In the genomic region with DNA sequence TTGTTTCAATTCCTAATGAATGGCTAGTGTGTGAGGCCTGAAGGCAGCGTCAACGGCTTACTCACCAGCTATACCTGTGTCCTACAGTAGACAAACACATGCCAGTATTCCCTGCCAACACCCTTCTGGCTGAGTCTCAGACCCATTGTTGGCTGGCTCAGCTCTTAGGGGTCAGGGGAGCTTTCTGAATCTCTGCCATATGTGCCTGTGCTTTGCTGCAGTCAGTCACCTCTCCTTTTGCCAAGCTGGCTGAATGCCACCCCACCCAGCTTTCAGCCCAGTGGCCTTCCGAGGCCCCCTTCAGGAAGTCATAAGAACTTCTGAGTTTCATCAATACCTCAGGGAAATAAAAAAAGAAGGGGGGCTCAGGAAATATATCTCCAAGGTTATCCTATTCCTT, we compare ENCODE assay signal across 10 mouse cellular contexts.
A peak's percentile ranks its signal among the peaks of the same experiment; 100 is the strongest.
DNase-seq lines count a peak whose midpoint lies in the region; ATAC-seq lines count a peak whose summit lies in the region.
"Had no signal": no experiment of that assay in that cellular context is flagged by ENCODE, and none has a peak within 500 bp of the region (broad histone marks: within the 10 kb centered on the region; RNA-seq: fewer than 3 reads in every experiment).

No protein-coding gene starts in this region.

- H3K9me3 ChIP-seq in embryonic facial prominence, embryonic 15.5 days (replicated peaks): no peaks in the 10 kb centered on the region
- H3K9me3 ChIP-seq in embryonic facial prominence, embryonic 10.5 days: no peaks in the 10 kb centered on the region

- H3K36me3 ChIP-seq in embryonic facial prominence, embryonic 15.5 days: no peaks in the 10 kb centered on the region
- H3K36me3 ChIP-seq in embryonic facial prominence, embryonic 10.5 days (replicated peaks): no peaks in the 10 kb centered on the region

- ATAC-seq in embryonic facial prominence, embryonic 15.5 days (ENCODE audit: insufficient number of reproducible peaks, low FRiP score, low TSS enrichment, low read depth): 0 out of 2 replicates have a peak, but pooled peaks have one; percentile 15

- no peak for DNase-seq in embryonic facial prominence, embryonic 10.5 days (ENCODE audit: low spot score)
- DNase-seq in layer of hippocampus, postnatal 10 days (ENCODE audit: low spot score in 2 of 2): peak; percentile 30 to 55
- no peak for DNase-seq in layer of hippocampus, adult 9-11 months
- peak; percentile 3 for DNase-seq in adrenal gland, adult 8-10 months
- DNase-seq in cerebellum, adult 9-10 months: peak; percentile 94
- no peak for DNase-seq in thymus, postnatal 25 days
- no peak for DNase-seq in kidney, postnatal 25 days
- DNase-seq: kidney, adult 9 months; lung, adult 18-20 months had no signal

- H3K4me3 ChIP-seq in embryonic facial prominence, embryonic 15.5 days (replicated peaks): no peak overlapping the region
- H3K4me3 ChIP-seq in embryonic facial prominence, embryonic 10.5 days: no peak overlapping the region

- no peak overlapping the region for H3K4me2 ChIP-seq in embryonic facial prominence, embryonic 15.5 days (replicated peaks)

- no peak overlapping the region for H3K27ac ChIP-seq in embryonic facial prominence, embryonic 15.5 days (replicated peaks)
- H3K27ac ChIP-seq in embryonic facial prominence, embryonic 10.5 days (replicated peaks): no peak overlapping the region

- H3K4me1 ChIP-seq in embryonic facial prominence, embryonic 15.5 days: no peaks in the 10 kb centered on the region
- H3K4me1 ChIP-seq in embryonic facial prominence, embryonic 10.5 days: no peaks in the 10 kb centered on the region

- H3K9ac ChIP-seq in embryonic facial prominence, embryonic 15.5 days: no peak overlapping the region

- 85% methylated on average over 3 of the region's 3 CpGs for WGBS in embryonic facial prominence, embryonic 15.5 days
- WGBS in embryonic facial prominence, embryonic 10.5 days: 91% methylated on average over 3 of the region's 3 CpGs

- H3K27me3 ChIP-seq in embryonic facial prominence, embryonic 15.5 days: no peaks in the 10 kb centered on the region
- no peaks in the 10 kb centered on the region for H3K27me3 ChIP-seq in embryonic facial prominence, embryonic 10.5 days (replicated peaks; ENCODE audit: low read depth, poor library complexity, severe bottlenecking)

Comparison
In these comparisons a context has a peak if more than half of its experiments do, and no peak if none do; other contexts are left out.
1. DNase-seq: peak in layer of hippocampus, postnatal 10 days (2 of 2), adrenal gland, adult 8-10 months (single experiment) and cerebellum, adult 9-10 months (single experiment); none in embryonic facial prominence, embryonic 10.5 days (single experiment), layer of hippocampus, adult 9-11 months (single experiment), thymus, postnatal 25 days (single experiment) and kidney, postnatal 25 days (0 of 2).